Mouse (Mus musculus) hindbrain, embryonic 10.5 days (tissue): ENCODE data around the gene Cblb. TPM values are rescaled to one million over a fixed set of nuclear protein-coding genes. Genes with fewer than 3 reads are reported as not detected.

Experiments used
- DNase-seq: peaks from one replicate; pipeline ENCODE4 v3.0.0-alpha.2; 2017; ENCODE audit warnings: low spot score
- H3K27ac ChIP-seq: fragments of 300-500 bp; sonication (generic); 2 replicates; pipeline ENCODE4 v1.5.1; 2016; ENCODE audit warnings: mild to moderate bottlenecking, moderate library complexity
- H3K27me3 ChIP-seq: fragments of 300-500 bp; sonication (generic); 2 replicates; pipeline ENCODE4 v1.6.1; 2016; ENCODE audit warnings: mild to moderate bottlenecking; ENCODE audit not compliant: poor library complexity, insufficient read depth, severe bottlenecking
- H3K36me3 ChIP-seq: fragments of 300-500 bp; sonication (generic); 2 replicates; pipeline ENCODE4 v1.6.1; 2016; ENCODE audit warnings: mild to moderate bottlenecking, moderate library complexity
- H3K4me1 ChIP-seq: fragments of 300-500 bp; sonication (generic); replicated peaks from 2 replicates; pipeline ENCODE4 v1.6.1; 2016; ENCODE audit warnings: mild to moderate bottlenecking
- H3K4me3 ChIP-seq: fragments of 300-500 bp; sonication (generic); 2 replicates; pipeline ENCODE4 v1.5.1; 2016; ENCODE audit warnings: mild to moderate bottlenecking, moderate library complexity
- H3K9me3 ChIP-seq: fragments of 300-500 bp; sonication (generic); 2 replicates; pipeline ENCODE4 v1.6.1; 2016; ENCODE audit warnings: mild to moderate bottlenecking, moderate library complexity
- WGBS: fragments of 180-500 bp; shearing (Covaris S2); methylation state at CpG from one replicate; pipeline ENCODE4 v1.1.7; 2016; 5-methylcytosine and 5-hydroxymethylcytosine counted together
- polyA plus RNA-seq: library from polyadenylated mRNA; unstranded; fragments of >200 nt; fragmentation: Nextera tagmentation; extraction: Ambion mirVana; gene quantifications from 2 replicates; pipeline ENCODE4 v1.2.1, GENCODE M21; 2016

Cblb gene
- polyA plus RNA-seq, 1 experiment from 2014 or later = 42.6 TPM

GRCm38 (mm10) chr16:52064309-52065105 lies 33.5 kb downstream of the Cblb start:
- no peaks in the 10 kb centered on the region for H3K9me3 ChIP-seq
- no peak overlapping the region for H3K4me3 ChIP-seq
- no peaks in the 10 kb centered on the region for H3K27me3 ChIP-seq
- H3K4me1 ChIP-seq = peaks cover 29% of the 10 kb centered on the region
- H3K36me3 ChIP-seq = peaks cover 26% of the 10 kb centered on the region; the same call in 1 of the 2 replicates
- H3K27ac ChIP-seq = no peak overlapping the region
- no peak for DNase-seq
- WGBS = 83% methylated on average over 12 of the region's 12 CpGs

- H3K4me3 ChIP-seq = no peak overlapping the region
- no peak for DNase-seq
- WGBS = 91% methylated on average over 10 of the region's 10 CpGs
- peaks cover 21% of the 10 kb centered on the region; the same call in 1 of the 2 replicates for H3K36me3 ChIP-seq
- H3K4me1 ChIP-seq = peaks cover 23% of the 10 kb centered on the region
- no peak overlapping the region for H3K27ac ChIP-seq
- no peaks in the 10 kb centered on the region for H3K27me3 ChIP-seq
- H3K9me3 ChIP-seq = no peaks in the 10 kb centered on the region
These were observed 36.8 kb downstream of the Cblb start for GRCm38 (mm10) chr16:52067632-52068516.

GRCm38 (mm10) chr16:52068517-52068874 lies 37.5 kb downstream of the Cblb start:
- no peak overlapping the region for H3K4me3 ChIP-seq
- WGBS = 93% methylated on average over 3 of the region's 3 CpGs
- H3K27ac ChIP-seq = no peak overlapping the region
- no peaks in the 10 kb centered on the region for H3K9me3 ChIP-seq
- H3K36me3 ChIP-seq = peaks cover 17% of the 10 kb centered on the region; the same call in 1 of the 2 replicates
- DNase-seq = no peak
- peaks cover 23% of the 10 kb centered on the region for H3K4me1 ChIP-seq
- no peaks in the 10 kb centered on the region for H3K27me3 ChIP-seq

- WGBS = 93% methylated on average over 6 of the region's 6 CpGs
- H3K27ac ChIP-seq = no peak overlapping the region
These were observed 38.6 kb downstream of the Cblb start for GRCm38 (mm10) chr16:52069648-52070047.

GRCm38 (mm10) chr16:52070128-52070527 lies 39.1 kb downstream of the Cblb start:
- DNase-seq = no peak
- Histone ChIP-seq H3K27me3 (no peaks in the 10 kb centered on the region), H3K4me3 (no peak overlapping the region), H3K27ac (no peak overlapping the region), H3K4me1 (peaks cover 19% of the 10 kb centered on the region), H3K36me3 (peaks cover 12% of the 10 kb centered on the region), H3K9me3 (no peaks in the 10 kb centered on the region)
- WGBS = 92% methylated on average over 5 of the region's 5 CpGs

More at GRCm38 (mm10) chr16:52069648-52070047, 38.6 kb downstream of the Cblb start:
- peaks cover 19% of the 10 kb centered on the region for H3K4me1 ChIP-seq
- H3K27me3 ChIP-seq = no peaks in the 10 kb centered on the region
- no peak for DNase-seq
- H3K4me3 ChIP-seq = no peak overlapping the region
- no peaks in the 10 kb centered on the region for H3K9me3 ChIP-seq
- H3K36me3 ChIP-seq = peaks cover 15% of the 10 kb centered on the region

- WGBS = 79% methylated on average over 2 of the region's 2 CpGs
- no peak for DNase-seq
- Histone ChIP-seq H3K4me3 (no peak overlapping the region), H3K4me1 (peaks cover 19% of the 10 kb centered on the region), H3K27ac (no peak overlapping the region), H3K27me3 (no peaks in the 10 kb centered on the region), H3K9me3 (no peaks in the 10 kb centered on the region), H3K36me3 (peaks cover 12% of the 10 kb centered on the region)
These were observed 40.3 kb downstream of the Cblb start for GRCm38 (mm10) chr16:52071290-52071689.

GRCm38 (mm10) chr16:52071766-52072209 lies 40.8 kb downstream of the Cblb start:
- no peak for DNase-seq
- H3K27me3 ChIP-seq = no peaks in the 10 kb centered on the region
- H3K36me3 ChIP-seq = peaks cover 12% of the 10 kb centered on the region
- H3K27ac ChIP-seq = no peak overlapping the region
- WGBS = 80% methylated on average over 6 of the region's 6 CpGs
- no peak overlapping the region for H3K4me3 ChIP-seq
- peaks cover 19% of the 10 kb centered on the region for H3K4me1 ChIP-seq
- no peaks in the 10 kb centered on the region for H3K9me3 ChIP-seq

- Histone ChIP-seq H3K36me3 (peaks cover 6% of the 10 kb centered on the region), H3K27me3 (no peaks in the 10 kb centered on the region), H3K4me3 (no peak overlapping the region), H3K9me3 (no peaks in the 10 kb centered on the region), H3K27ac (no peak overlapping the region), H3K4me1 (peaks cover 2% of the 10 kb centered on the region; the same call in 1 of the 2 replicates)
- WGBS = 90% methylated on average over 7 of the region's 7 CpGs
- DNase-seq = no peak
These were observed 45.6 kb downstream of the Cblb start for GRCm38 (mm10) chr16:52076652-52077051.

GRCm38 (mm10) chr16:52077901-52078300 lies 46.9 kb downstream of the Cblb start:
- no peaks in the 10 kb centered on the region for H3K27me3 ChIP-seq
- no peaks in the 10 kb centered on the region for H3K9me3 ChIP-seq
- H3K4me3 ChIP-seq = no peak overlapping the region
- no peak overlapping the region for H3K27ac ChIP-seq
- 86% methylated on average over 4 of the region's 4 CpGs for WGBS
- DNase-seq = no peak
- H3K36me3 ChIP-seq = peaks cover 6% of the 10 kb centered on the region
- no peaks in the 10 kb centered on the region for H3K4me1 ChIP-seq

GRCm38 (mm10) chr16:52078758-52079474 lies 47.9 kb downstream of the Cblb start:
- H3K36me3 ChIP-seq = peaks cover 6% of the 10 kb centered on the region
- H3K27me3 ChIP-seq = no peaks in the 10 kb centered on the region
- no peak overlapping the region for H3K27ac ChIP-seq
- no peak overlapping the region for H3K4me3 ChIP-seq
- no peaks in the 10 kb centered on the region for H3K9me3 ChIP-seq
- WGBS = 95% methylated on average over 9 of the region's 9 CpGs
- no peaks in the 10 kb centered on the region for H3K4me1 ChIP-seq
- DNase-seq = no peak

GRCm38 (mm10) chr16:52079475-52079823 lies 48.4 kb downstream of the Cblb start:
- Histone ChIP-seq H3K36me3 (peaks cover 3% of the 10 kb centered on the region; the same call in 1 of the 2 replicates), H3K4me1 (no peaks in the 10 kb centered on the region), H3K27ac (no peak overlapping the region), H3K27me3 (no peaks in the 10 kb centered on the region), H3K9me3 (no peaks in the 10 kb centered on the region), H3K4me3 (no peak overlapping the region)
- 95% methylated on average over 8 of the region's 8 CpGs for WGBS
- no peak for DNase-seq

- Histone ChIP-seq H3K9me3 (no peaks in the 10 kb centered on the region), H3K27ac (no peak overlapping the region), H3K4me3 (no peak overlapping the region), H3K4me1 (no peaks in the 10 kb centered on the region), H3K27me3 (no peaks in the 10 kb centered on the region), H3K36me3 (peaks cover 3% of the 10 kb centered on the region; the same call in 1 of the 2 replicates)
- 91% methylated on average over 11 of the region's 11 CpGs for WGBS
- no peak for DNase-seq
These were observed 49.8 kb downstream of the Cblb start for GRCm38 (mm10) chr16:52080619-52081395.
